Mouse (Mus musculus): ENCODE data around the gene Smtn. TPM values are rescaled to one million over a fixed set of nuclear protein-coding genes. Genes with fewer than 3 reads are reported as not detected.

Smtn gene
- polyA plus RNA-seq, 1 experiment: 51.6 TPM

DNA sequence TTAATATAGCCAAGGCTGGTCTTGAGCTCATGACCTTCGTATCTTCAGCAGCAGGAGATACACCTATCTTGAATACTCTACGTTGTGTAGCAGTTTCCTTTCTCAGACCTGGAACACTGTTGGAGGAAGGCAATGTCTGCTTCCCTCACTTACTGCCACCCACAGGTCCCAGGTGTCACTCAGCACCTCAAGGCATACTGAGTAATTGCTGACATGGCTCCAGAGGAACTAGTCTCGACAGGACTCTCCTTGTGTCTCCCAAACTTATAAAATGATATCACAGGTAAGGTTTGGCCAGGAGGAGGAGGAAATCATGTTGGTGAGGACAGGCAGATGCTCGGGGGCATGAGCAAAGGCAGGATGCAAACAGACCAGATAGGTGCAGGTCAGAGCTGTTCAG, 14.6 kb upstream of the Smtn start:
- TF ChIP-seq CTCF (IDR thresholded peaks at IDR 0.05; ENCODE audit: insufficient read depth, low read length): no peak
- DNase-seq: no peak
- Histone ChIP-seq H3K4me1 (ENCODE audit: control insufficient read depth, insufficient read depth, low read length) (peaks cover under 1% of the 10 kb centered on the region; the same call in 1 of the 2 replicates), H3K4me3 (replicated peaks; ENCODE audit: extremely low read depth, low read depth, low read length) (no peak overlapping the region)
- 82% methylated on average over 4 of the region's 4 CpGs for WGBS

DNA sequence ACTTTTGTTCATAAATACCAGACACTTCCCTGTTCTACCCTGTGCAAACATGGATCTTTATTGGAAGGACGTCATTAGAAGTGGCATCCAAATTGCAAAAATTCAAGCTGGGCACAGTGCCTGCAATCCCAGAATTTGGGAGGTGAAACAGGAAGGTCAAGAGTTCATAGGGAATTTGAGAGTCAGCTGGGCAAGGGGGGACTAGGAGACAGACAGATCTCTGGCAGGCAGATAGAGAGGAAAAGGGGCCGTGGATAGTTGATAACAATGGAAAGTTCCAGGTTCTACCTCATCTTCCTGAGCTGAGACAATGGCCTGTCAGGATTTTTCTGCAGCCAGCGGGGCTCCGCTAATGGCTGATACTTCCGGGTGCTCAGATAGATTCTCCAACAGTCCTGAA, 9.4 kb upstream of the Smtn start:
- DNase-seq: no peak
- WGBS: 43% methylated on average over 5 of the region's 5 CpGs
- Histone ChIP-seq H3K4me1 (ENCODE audit: control insufficient read depth, insufficient read depth, low read length) (peaks cover 7% of the 10 kb centered on the region), H3K4me3 (replicated peaks; ENCODE audit: extremely low read depth, low read depth, low read length) (no peak overlapping the region)
- no peak for TF ChIP-seq CTCF (IDR thresholded peaks at IDR 0.05; ENCODE audit: insufficient read depth, low read length)
- TF ChIP-seq POLR2A (IDR thresholded peaks at IDR 0.05; ENCODE audit: borderline replicate concordance, extremely low read depth, low read depth, low read length): no peak

DNA sequence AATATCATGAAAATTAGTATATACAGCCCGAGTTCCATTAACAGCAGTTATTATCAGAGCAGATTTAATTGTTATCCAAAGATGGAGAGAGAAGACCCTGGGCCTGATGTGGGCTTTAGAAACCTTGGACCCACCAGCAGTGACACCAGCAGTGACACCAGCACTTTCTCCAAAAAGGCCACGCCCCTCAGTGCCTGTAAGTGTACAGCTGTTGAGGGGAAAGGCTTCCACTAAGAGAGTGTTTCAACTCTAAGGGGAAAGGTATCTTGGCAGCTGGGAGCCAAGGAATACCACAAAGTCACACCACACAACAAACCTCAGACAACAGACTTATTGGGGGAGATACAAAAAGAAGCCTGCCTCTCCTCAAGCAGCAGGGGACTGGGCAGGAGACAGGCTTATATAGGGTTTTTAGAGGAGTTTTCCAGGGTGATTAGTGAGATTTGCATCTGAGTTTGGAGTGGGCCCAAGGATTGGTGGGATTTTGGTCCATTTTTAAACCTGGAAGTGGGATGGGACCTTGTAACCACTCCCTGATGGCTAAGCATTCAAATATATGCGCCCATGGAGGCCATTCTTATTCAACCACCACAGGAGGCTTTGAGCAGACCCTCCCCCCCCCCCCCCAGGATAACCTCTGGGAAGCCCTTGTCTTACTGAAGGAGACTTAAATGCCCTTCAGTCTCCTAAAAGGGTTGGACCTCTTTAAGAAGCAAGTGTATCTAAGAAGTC, 8.3 kb upstream of the Smtn start:
- DNase-seq: no peak
- Histone ChIP-seq H3K4me1 (ENCODE audit: control insufficient read depth, insufficient read depth, low read length) (peaks cover 7% of the 10 kb centered on the region), H3K4me3 (replicated peaks; ENCODE audit: extremely low read depth, low read depth, low read length) (no peak overlapping the region)
- TF ChIP-seq CTCF (IDR thresholded peaks at IDR 0.05; ENCODE audit: insufficient read depth, low read length) (no peak), POLR2A (IDR thresholded peaks at IDR 0.05; ENCODE audit: borderline replicate concordance, extremely low read depth, low read depth, low read length) (no peak)
- 93% methylated on average over 3 of the region's 3 CpGs for WGBS

DNA sequence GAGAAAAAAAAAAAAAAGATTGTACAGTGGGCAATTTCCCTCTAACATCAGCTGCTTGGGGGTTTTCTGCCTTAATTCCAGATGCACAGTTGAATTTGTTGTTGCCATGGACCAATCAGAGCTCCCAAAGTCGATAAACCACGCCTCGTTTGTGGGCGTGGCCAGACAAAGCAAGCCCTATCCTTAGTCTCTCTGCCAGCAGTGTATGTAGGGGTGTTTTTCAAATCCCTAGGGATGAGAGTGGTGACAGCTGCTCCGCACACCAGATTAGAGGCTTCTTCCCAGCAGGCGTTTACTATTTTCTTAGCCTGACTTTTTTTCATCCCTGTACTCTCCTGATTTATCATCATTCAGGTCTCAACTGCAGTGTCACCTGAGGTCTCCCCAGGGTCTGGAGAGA, 7.6 kb upstream of the Smtn start:
- TF ChIP-seq POLR2A (IDR thresholded peaks at IDR 0.05; ENCODE audit: borderline replicate concordance, extremely low read depth, low read depth, low read length) (no peak), CTCF (IDR thresholded peaks at IDR 0.05; ENCODE audit: insufficient read depth, low read length) (no peak)
- DNase-seq: no peak

GRCm38 (mm10) chr11:3547047-3547446, 6.6 kb upstream of the Smtn start:
- no peak for DNase-seq
- Histone ChIP-seq H3K4me3 (replicated peaks; ENCODE audit: extremely low read depth, low read depth, low read length) (no peak overlapping the region), H3K4me1 (ENCODE audit: control insufficient read depth, insufficient read depth, low read length) (peaks cover 7% of the 10 kb centered on the region)
- no peak for TF ChIP-seq CTCF (IDR thresholded peaks at IDR 0.05; ENCODE audit: insufficient read depth, low read length)
- no peak for TF ChIP-seq POLR2A (IDR thresholded peaks at IDR 0.05; ENCODE audit: borderline replicate concordance, extremely low read depth, low read depth, low read length)
- WGBS: 79% methylated on average over 2 of the region's 2 CpGs

More for the DNA sequence above, 7.6 kb upstream of the Smtn start:
- no peak overlapping the region for H3K4me3 ChIP-seq (replicated peaks; ENCODE audit: extremely low read depth, low read depth, low read length)
- H3K4me1 ChIP-seq (ENCODE audit: control insufficient read depth, insufficient read depth, low read length): peaks cover 7% of the 10 kb centered on the region
- WGBS: 58% methylated on average over 6 of the region's 6 CpGs

DNA sequence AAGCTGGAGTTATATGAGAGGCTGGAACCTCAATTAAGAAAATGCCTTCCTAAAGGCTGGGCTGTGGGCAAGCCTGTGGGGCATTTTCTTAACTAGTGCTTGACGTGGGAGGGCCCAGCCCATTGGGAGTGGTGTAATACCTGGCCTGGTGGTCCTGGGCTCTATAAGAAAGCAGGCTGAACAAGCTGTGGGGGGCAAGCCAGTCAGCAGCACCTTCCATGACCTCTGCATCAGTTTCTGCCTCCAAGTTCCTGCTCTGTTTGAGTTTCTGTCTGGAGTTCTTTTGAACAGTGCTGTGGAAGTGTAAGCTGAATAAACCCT, 5.8 kb upstream of the Smtn start:
- TF ChIP-seq CTCF (IDR thresholded peaks at IDR 0.05; ENCODE audit: insufficient read depth, low read length): no peak
- no peak for TF ChIP-seq POLR2A (IDR thresholded peaks at IDR 0.05; ENCODE audit: borderline replicate concordance, extremely low read depth, low read depth, low read length)
- Histone ChIP-seq H3K4me1 (ENCODE audit: control insufficient read depth, insufficient read depth, low read length) (peaks cover 7% of the 10 kb centered on the region), H3K4me3 (replicated peaks; ENCODE audit: extremely low read depth, low read depth, low read length) (no peak overlapping the region)
- DNase-seq: no peak
- 26% methylated on average over 1 of the region's 1 CpGs for WGBS

DNA sequence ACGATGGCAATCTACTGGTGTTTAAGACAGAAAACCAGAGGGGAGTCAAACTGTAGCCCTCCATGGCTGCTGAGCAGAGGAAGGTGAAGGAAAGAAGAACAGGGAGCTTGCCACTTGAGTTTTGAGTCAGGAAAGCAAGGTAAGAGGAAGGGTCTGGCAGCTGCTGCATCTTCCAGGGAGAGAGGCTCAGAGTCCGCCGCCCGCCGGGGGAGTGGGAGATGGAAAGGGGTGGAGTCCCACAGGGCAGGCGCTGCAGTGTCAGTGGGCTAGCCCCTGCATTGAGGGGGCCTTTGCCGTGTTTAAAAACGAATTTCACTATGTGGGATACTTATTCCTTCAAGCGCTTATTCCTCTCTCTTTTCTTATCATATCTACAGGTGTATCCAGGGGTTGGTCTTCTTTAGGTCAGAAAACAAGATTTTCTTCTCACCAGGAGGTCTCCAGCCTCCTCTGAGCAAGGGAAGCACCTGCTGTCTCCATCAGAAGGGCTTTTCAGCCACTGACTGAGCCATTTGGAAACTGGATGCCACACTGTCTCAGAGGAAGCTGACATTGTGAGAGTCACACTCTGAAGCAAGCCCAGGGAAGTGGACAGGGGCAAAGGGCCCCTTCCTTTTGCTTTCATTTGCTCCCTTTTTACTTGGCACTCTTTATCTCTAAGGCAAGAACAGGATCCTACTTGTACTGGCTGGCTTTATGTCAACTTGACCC, 5.3 kb upstream of the Smtn start:
- Histone ChIP-seq H3K4me3 (replicated peaks; ENCODE audit: extremely low read depth, low read depth, low read length) (no peak overlapping the region), H3K4me1 (ENCODE audit: control insufficient read depth, insufficient read depth, low read length) (peaks cover 7% of the 10 kb centered on the region)
- TF ChIP-seq CTCF (IDR thresholded peaks at IDR 0.05; ENCODE audit: insufficient read depth, low read length) (no peak), POLR2A (IDR thresholded peaks at IDR 0.05; ENCODE audit: borderline replicate concordance, extremely low read depth, low read depth, low read length) (no peak)
- 26% methylated on average over 9 of the region's 9 CpGs for WGBS
- no peak for DNase-seq

DNA sequence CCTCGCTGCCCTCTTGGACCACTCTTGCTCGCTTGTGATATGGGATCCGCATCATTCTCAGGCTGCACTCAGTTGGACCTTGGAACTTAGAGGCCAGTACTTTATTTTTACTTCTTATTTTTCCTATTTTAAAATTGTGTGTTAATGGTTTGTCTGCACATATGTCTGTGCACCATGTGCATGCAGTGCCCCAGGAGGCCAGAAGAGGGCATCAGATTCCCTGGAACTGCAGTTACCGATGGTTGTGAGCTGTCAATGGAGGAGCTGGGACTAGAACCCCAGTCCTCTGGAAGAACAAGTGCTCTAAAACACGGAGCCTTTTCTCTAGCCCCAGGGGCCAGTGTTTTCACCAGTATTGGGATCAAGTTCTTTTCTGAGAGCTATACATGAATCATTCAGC, 4.0 kb upstream of the Smtn start:
- 96% methylated on average over 5 of the region's 5 CpGs for WGBS
- Histone ChIP-seq H3K4me1 (ENCODE audit: control insufficient read depth, insufficient read depth, low read length) (peaks cover 4% of the 10 kb centered on the region; the same call in 1 of the 2 replicates), H3K4me3 (replicated peaks; ENCODE audit: extremely low read depth, low read depth, low read length) (no peak overlapping the region)
- DNase-seq: no peak
- TF ChIP-seq POLR2A (IDR thresholded peaks at IDR 0.05; ENCODE audit: borderline replicate concordance, extremely low read depth, low read depth, low read length): no peak
- TF ChIP-seq CTCF (IDR thresholded peaks at IDR 0.05; ENCODE audit: insufficient read depth, low read length): no peak

DNA sequence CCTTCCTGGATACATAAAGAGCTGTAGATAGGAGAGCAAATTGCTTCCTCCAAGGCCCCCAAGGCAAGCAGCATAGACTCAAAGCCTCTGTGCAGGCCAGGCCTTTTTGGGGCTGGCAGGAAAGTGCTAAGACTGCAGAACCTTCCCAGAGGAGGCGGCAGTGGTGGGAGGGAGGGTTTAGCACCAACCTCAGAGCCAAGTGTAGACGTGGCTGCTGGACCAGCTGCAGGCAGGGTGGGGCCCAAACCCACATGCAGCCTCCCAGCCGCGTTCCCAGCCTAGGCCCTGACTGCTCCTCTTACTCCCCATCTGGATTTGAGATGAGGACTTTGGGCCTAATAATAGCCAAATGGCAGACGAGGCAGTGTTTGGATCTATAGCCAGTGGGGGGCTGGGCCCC, 2.6 kb upstream of the Smtn start:
- WGBS: 62% methylated on average over 5 of the region's 5 CpGs
- TF ChIP-seq POLR2A (IDR thresholded peaks at IDR 0.05; ENCODE audit: borderline replicate concordance, extremely low read depth, low read depth, low read length) (peak; percentile 16; the same call in 1 of the 2 replicates), CTCF (IDR thresholded peaks at IDR 0.05; ENCODE audit: insufficient read depth, low read length) (no peak)
- Histone ChIP-seq H3K4me1 (ENCODE audit: control insufficient read depth, insufficient read depth, low read length) (peaks cover 4% of the 10 kb centered on the region; the same call in 1 of the 2 replicates), H3K4me3 (replicated peaks; ENCODE audit: extremely low read depth, low read depth, low read length) (no peak overlapping the region)
- DNase-seq: no peak

- no peak overlapping the region for H3K4me3 ChIP-seq (replicated peaks; ENCODE audit: extremely low read depth, low read depth, low read length)
- TF ChIP-seq CTCF (IDR thresholded peaks at IDR 0.05; ENCODE audit: insufficient read depth, low read length): no peak
- TF ChIP-seq POLR2A (IDR thresholded peaks at IDR 0.05; ENCODE audit: borderline replicate concordance, extremely low read depth, low read depth, low read length): no peak
Observed at GRCm38 (mm10) chr11:3541932-3542331, 1.5 kb upstream of the Smtn start.

More at GRCm38 (mm10) chr11:3541932-3542331, 1.5 kb upstream of the Smtn start:
- DNase-seq: no peak
- 75% methylated on average over 3 of the region's 3 CpGs for WGBS
- peaks cover 6% of the 10 kb centered on the region; the same call in 1 of the 2 replicates for H3K4me1 ChIP-seq (ENCODE audit: control insufficient read depth, insufficient read depth, low read length)

Data from lung, adult 2 months (tissue).